Mouse (Mus musculus) hindbrain, embryonic 13.5 days (tissue): ENCODE results near the gene Tmsb15l. TPM values are rescaled to one million over a fixed set of nuclear protein-coding genes. Genes with fewer than 3 reads are reported as not detected.
A peak's percentile ranks its signal among the peaks of the same experiment; 100 is the strongest.
"Not testable (repeated sequence)": the region's sequence is repeated elsewhere in the genome, so short reads cannot be mapped to it uniquely, and the experiment has no call there.

Source experiments
- ATAC-seq: fragments of 200-750 bp; cut with Nextera tagmentation; 2 replicates; pipeline ENCODE4 v1.8.0; 2017; ENCODE audit warnings: moderate TSS enrichment; ENCODE audit not compliant: low FRiP score
- H3K27ac ChIP-seq: fragments of 300-500 bp; sonication (generic); 2 replicates; pipeline ENCODE4 v1.5.1; 2015; ENCODE audit warnings: inconsistent platforms, mild to moderate bottlenecking, moderate library complexity
- H3K27me3 ChIP-seq: fragments of 300-500 bp; sonication (generic); 2 replicates; pipeline ENCODE4 v1.6.1; 2015; ENCODE audit warnings: mild to moderate bottlenecking, inconsistent platforms
- H3K36me3 ChIP-seq: fragments of 300-500 bp; sonication (generic); 2 replicates; pipeline ENCODE4 v1.6.1; 2015; ENCODE audit warnings: mild to moderate bottlenecking, inconsistent platforms
- H3K4me1 ChIP-seq: fragments of 300-500 bp; sonication (generic); replicated peaks from 2 replicates; pipeline ENCODE4 v1.6.1; 2015; ENCODE audit warnings: inconsistent platforms
- H3K4me2 ChIP-seq: fragments of 300-500 bp; sonication (generic); 2 replicates; pipeline ENCODE4 v1.6.1; 2015; ENCODE audit warnings: inconsistent platforms, mild to moderate bottlenecking, moderate library complexity
- H3K4me3 ChIP-seq: fragments of 300-500 bp; sonication (generic); 2 replicates; pipeline ENCODE4 v1.5.1; 2015; ENCODE audit warnings: mild to moderate bottlenecking, inconsistent platforms
- H3K9ac ChIP-seq: fragments of 300-500 bp; sonication (generic); 2 replicates; pipeline ENCODE4 v1.6.1; 2015; ENCODE audit warnings: mild to moderate bottlenecking, inconsistent platforms
- H3K9me3 ChIP-seq: fragments of 300-500 bp; sonication (generic); 2 replicates; pipeline ENCODE4 v1.6.1; 2016; ENCODE audit warnings: inconsistent platforms
- WGBS: fragments of 180-500 bp; shearing (Covaris S2); methylation state at CpG from one replicate; pipeline ENCODE4 v1.1.7; 2015; 5-methylcytosine and 5-hydroxymethylcytosine counted together
- polyA plus RNA-seq: library from polyadenylated mRNA; unstranded; fragments of >200 nt; fragmentation: Nextera tagmentation; extraction: Ambion mirVana; gene quantifications from 2 replicates; pipeline ENCODE4 v1.2.1, GENCODE M21; 2015

Gene Tmsb15l
- 10.9 and 13.9 TPM in 2 replicates for polyA plus RNA-seq

- Histone ChIP-seq H3K27ac (no peak within 1 kb of the TSS), H3K9me3 (no peaks in the 10 kb centered on the region), H3K4me2 (peak within 1 kb of the TSS; percentile 58), H3K9ac (peak within 1 kb of the TSS; percentile 61), H3K4me3 (peak within 1 kb of the TSS; percentile 45), H3K27me3 (no peaks in the 10 kb centered on the region), H3K4me1 (no peaks in the 10 kb centered on the region), H3K36me3 (no peaks in the 10 kb centered on the region)
- peak; percentile 100 for ATAC-seq
- WGBS: 26% methylated on average over 15 of the region's 15 CpGs
These were observed at the start of gene Tmsb15l, which contains the start of gene Tmsb15b1 for GRCm38 (mm10) chrX:136976424-136977084. Gene Tmsb15l (minus strand): TSS chrX:136976869. Gene Tmsb15b1 (minus strand): TSS chrX:136976874.

GRCm38 (mm10) chrX:137019310-137019709 is 42.6 kb upstream of the Tmsb15l start:
- no peaks in the 10 kb centered on the region for H3K4me1 ChIP-seq
- no peak; the same call in 1 of the 2 replicates for ATAC-seq
- H3K27me3 ChIP-seq: no peaks in the 10 kb centered on the region
- 24% methylated on average over 1 of the region's 1 CpGs for WGBS
- no peaks in the 10 kb centered on the region for H3K9me3 ChIP-seq
- no peak overlapping the region for H3K9ac ChIP-seq
- H3K4me3 ChIP-seq: no peak overlapping the region
- no peaks in the 10 kb centered on the region for H3K36me3 ChIP-seq
- H3K4me2 ChIP-seq: no peak overlapping the region
- no peak overlapping the region for H3K27ac ChIP-seq

DNA sequence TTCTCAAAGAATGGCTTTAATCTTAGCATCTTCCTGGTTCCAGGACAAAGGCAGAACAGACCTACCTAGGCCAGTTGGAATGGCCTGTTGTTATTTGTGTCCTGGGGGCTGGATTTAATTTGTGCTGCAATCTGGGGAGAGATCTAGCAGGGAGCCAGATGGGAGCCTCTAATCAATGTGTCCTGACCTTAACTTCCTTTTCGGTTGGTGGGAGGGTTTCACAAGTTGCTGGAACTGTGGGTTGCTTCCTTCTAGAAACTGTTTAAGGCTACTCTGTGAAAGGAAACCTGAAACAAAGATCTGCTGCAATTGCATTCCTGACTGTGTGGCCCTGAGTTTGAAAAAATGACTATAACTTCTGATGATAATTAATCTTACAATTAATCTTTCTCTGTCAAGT is 41.0 kb upstream of the Tmsb15l start:
- Histone ChIP-seq H3K36me3 (no peaks in the 10 kb centered on the region), H3K9ac (no peak overlapping the region), H3K4me2 (no peak overlapping the region), H3K27ac (no peak overlapping the region), H3K4me3 (no peak overlapping the region), H3K4me1 (no peaks in the 10 kb centered on the region), H3K27me3 (no peaks in the 10 kb centered on the region), H3K9me3 (no peaks in the 10 kb centered on the region)
- WGBS: 67% methylated on average over 1 of the region's 1 CpGs
- no peak for ATAC-seq

DNA sequence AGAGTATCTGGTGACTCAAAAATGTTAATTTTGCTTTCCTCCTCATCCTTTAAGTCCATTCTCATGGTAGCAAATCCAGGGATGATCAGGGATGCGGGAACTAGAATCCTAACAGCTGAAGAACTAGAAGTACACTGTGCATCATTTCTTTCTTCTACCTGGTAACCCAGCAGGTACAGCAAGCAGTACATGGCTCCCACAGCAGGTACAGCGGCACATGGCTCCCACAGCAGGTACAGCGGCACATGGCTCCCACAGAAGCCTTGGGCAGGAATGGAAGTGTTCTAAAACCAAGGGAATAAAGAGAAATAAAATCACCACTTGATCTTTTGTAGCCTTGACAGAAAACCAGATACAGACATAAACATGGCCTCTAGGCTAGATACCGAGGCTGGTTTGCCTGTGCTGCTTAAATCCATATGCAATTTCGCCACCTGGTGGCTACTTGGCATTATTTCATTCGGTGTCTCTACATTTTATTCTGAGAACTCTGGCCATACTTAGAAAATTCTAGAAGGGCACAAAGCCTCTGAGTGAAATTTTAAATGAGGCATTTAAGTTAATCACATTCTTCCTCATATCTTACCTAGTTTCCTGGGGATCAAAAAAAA is 38.5 kb upstream of the Tmsb15l start:
- Histone ChIP-seq H3K4me1 (no peaks in the 10 kb centered on the region), H3K4me3 (no peak overlapping the region), H3K27ac (no peak overlapping the region), H3K27me3 (no peaks in the 10 kb centered on the region), H3K9me3 (no peaks in the 10 kb centered on the region), H3K9ac (no peak overlapping the region), H3K36me3 (no peaks in the 10 kb centered on the region), H3K4me2 (no peak overlapping the region)
- no peak for ATAC-seq
- WGBS: 53% methylated on average over 6 of the region's 6 CpGs

DNA sequence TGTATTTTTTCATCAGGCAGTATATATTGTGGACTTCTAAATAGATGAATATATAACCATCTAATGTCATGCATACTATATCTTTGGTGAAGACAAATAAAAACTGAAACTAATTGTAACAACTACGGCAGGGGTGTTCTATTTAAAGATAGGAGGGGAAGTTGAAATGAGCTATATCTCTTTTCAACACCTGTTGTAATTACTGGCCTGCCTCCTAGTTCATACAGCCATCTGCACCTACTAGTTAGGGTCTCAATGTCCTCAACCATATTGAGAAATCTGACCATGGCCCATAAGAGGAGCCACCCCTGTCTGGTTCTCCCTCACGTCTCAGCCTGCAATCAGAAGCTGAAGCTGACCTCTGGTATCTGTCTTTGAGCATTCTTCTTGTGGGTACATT is 19.6 kb upstream of the Tmsb15l start:
- peaks cover 20% of the 10 kb centered on the region for H3K4me1 ChIP-seq
- no peak for ATAC-seq
- no peak overlapping the region for H3K4me3 ChIP-seq
- H3K27me3 ChIP-seq: no peaks in the 10 kb centered on the region
- no peak overlapping the region for H3K4me2 ChIP-seq
- no peaks in the 10 kb centered on the region for H3K36me3 ChIP-seq
- H3K9ac ChIP-seq: no peak overlapping the region
- H3K9me3 ChIP-seq: no peaks in the 10 kb centered on the region
- whole genome bisulfite sequencing: 82% methylated on average over 2 of the region's 2 CpGs
- no peak overlapping the region for H3K27ac ChIP-seq

- Histone ChIP-seq H3K9ac (peak overlapping the region; percentile 76), H3K36me3 (no peaks in the 10 kb centered on the region), H3K9me3 (no peaks in the 10 kb centered on the region), H3K4me1 (peaks cover 23% of the 10 kb centered on the region), H3K27me3 (no peaks in the 10 kb centered on the region), H3K27ac (peak overlapping the region; percentile 90), H3K4me2 (peak overlapping the region; percentile 61), H3K4me3 (peak overlapping the region; percentile 54)
- no peak for ATAC-seq
- 24% methylated on average over 14 of the region's 14 CpGs for WGBS
These were observed 17.0 kb upstream of the Tmsb15l start for GRCm38 (mm10) chrX:136993641-136994040.

DNA sequence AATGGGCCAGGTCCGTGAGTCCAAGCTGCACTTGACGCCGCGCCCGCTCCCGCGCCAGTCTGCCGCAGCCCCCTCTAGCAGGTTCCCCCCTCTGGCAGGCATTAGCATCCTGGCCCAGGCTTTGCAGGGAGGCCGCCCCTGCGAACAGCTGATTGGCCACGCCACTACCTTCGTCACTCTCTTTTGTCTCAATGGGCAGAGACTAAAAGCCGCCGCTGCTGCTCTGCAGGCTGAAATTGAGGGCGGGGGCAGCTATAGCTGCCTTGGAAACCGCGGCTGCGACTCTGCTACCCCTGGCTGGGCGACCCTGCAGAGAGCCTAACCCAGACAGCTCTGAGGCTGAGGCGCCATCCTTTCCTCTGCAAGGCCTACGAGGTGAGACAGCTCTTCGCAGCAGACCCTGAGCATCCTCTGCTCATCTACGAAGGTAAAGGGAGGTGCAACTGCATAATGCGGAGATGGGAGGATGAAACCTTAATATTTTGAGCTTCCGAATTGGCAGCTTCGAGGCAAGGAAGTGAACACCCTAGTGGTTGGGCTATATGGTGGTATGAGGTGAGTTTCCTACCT is 16.4 kb upstream of the Tmsb15l start, which contains the start of gene Zcchc18:
Gene Zcchc18, plus strand, starts transcription at position 178 of the 570 bp plus-strand sequence.
- Histone ChIP-seq H3K9ac (peak within 1 kb of the TSS; percentile 76), H3K9me3 (no peaks in the 10 kb centered on the region), H3K27me3 (no peaks in the 10 kb centered on the region), H3K4me3 (peak within 1 kb of the TSS; percentile 54), H3K36me3 (no peaks in the 10 kb centered on the region), H3K4me1 (peaks cover 23% of the 10 kb centered on the region), H3K27ac (peak within 1 kb of the TSS; percentile 90), H3K4me2 (peak within 1 kb of the TSS; percentile 61)
- WGBS: 17% methylated on average over 26 of the region's 26 CpGs
- peak; percentile 98 for ATAC-seq

DNA sequence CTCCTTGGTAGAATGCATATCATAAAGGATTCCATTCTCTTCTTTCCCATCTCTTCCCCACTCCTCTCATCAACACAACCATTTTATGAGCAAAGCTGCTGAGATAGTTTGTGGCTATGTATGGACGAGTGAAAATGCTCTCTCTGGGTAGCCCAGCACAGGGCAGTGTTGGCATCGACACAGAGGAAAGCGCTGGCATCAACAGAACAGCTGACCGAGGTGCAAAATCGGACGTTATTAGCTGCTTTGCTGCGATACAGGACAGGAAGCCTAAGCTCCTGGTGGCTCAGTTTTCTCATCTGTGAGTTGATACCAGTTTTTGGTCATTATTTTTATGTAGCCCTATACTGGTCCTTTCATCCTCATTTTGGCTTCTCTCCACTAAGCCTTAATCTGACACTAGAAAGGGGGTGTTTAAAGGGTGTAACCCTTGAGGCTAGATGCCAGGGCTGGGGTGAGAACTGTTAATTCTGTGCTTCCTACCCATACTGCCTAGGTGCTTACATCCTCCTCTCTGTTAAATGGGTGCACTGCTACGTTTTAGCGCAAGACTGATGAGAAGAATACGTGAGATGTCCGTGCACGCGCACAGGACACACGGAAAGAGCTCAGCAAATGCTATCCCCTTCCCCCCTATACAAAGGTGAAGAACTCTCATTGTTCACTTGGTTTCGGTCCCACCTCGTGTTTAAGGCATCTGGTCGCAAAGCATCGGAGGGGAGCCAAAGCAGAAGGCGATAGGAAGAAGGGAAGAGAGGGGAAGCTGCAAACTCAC is 15.7 kb upstream of the Tmsb15l start:
- WGBS: 15% methylated on average over 19 of the region's 19 CpGs
- peak overlapping the region; percentile 54 for H3K4me3 ChIP-seq
- H3K4me2 ChIP-seq: peak overlapping the region; percentile 61
- H3K27ac ChIP-seq: peak overlapping the region; percentile 90
- peaks cover 23% of the 10 kb centered on the region for H3K4me1 ChIP-seq
- no peaks in the 10 kb centered on the region for H3K9me3 ChIP-seq
- H3K9ac ChIP-seq: peak overlapping the region; percentile 76
- H3K27me3 ChIP-seq: no peaks in the 10 kb centered on the region
- peak; percentile 73 for ATAC-seq
- no peaks in the 10 kb centered on the region for H3K36me3 ChIP-seq

DNA sequence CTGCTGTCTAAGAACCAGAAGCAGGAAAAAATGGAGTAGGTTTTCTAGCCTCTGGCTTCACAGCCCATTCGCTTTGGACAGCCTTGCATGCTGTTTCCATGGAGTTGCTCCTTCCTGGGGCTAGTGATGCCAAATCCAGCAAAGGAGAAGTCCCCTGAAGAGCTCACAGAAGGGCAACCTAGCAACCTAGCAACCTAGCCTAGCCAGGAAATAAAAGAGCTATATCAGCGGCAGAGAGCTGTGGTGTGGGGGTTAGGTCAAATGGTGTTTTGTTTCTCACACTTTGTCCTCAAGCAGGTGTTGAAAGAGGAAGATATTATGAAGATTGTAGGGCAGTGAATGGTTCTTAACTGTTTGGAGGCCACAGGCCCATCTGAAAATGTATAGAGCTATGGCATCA is 14.6 kb upstream of the Tmsb15l start:
- H3K4me1 ChIP-seq: peaks cover 23% of the 10 kb centered on the region
- H3K27me3 ChIP-seq: no peaks in the 10 kb centered on the region
- 49% methylated on average over 2 of the region's 2 CpGs for WGBS
- H3K9me3 ChIP-seq: no peaks in the 10 kb centered on the region
- no peak overlapping the region for H3K9ac ChIP-seq
- no peak overlapping the region for H3K4me3 ChIP-seq
- ATAC-seq: no peak
- H3K36me3 ChIP-seq: no peaks in the 10 kb centered on the region
- H3K4me2 ChIP-seq: peak overlapping the region; percentile 61; the same call in 1 of the 2 replicates
- no peak overlapping the region for H3K27ac ChIP-seq

- no peak overlapping the region for H3K4me2 ChIP-seq
- ATAC-seq: no peak
- H3K9me3 ChIP-seq: no peaks in the 10 kb centered on the region
- H3K4me1 ChIP-seq: peaks cover 1% of the 10 kb centered on the region
- no peak overlapping the region for H3K9ac ChIP-seq
- no peaks in the 10 kb centered on the region for H3K27me3 ChIP-seq
- no peak overlapping the region for H3K27ac ChIP-seq
- peaks cover 3% of the 10 kb centered on the region; the same call in 1 of the 2 replicates for H3K36me3 ChIP-seq
- H3K4me3 ChIP-seq: no peak overlapping the region
These were observed 9.4 kb upstream of the Tmsb15l start for GRCm38 (mm10) chrX:136986039-136986438.

DNA sequence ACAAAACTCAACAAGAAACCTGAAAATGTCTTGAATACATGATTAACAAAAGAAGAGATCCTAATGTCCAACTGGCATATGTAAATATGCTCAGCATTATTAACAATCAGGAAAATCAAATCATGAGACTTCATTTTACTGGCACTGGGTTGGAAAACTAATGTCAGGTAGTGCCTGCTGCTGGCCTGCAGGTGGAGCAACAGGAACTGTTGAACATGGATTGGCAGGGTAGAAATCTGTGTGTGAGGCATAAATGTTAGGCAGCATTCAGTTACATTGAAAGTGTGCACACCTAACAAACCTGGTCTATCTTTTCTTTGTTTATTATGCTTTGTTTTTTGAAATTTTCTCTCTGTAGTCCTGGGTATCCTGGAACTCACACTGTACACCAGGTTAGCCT is 1.9 kb upstream of the Tmsb15l start:
- Histone ChIP-seq H3K27me3 (no peaks in the 10 kb centered on the region), H3K4me1 (no peaks in the 10 kb centered on the region), H3K4me3 (no peak overlapping the region), H3K4me2 (no peak overlapping the region), H3K36me3 (peaks cover 3% of the 10 kb centered on the region; the same call in 1 of the 2 replicates), H3K27ac (no peak overlapping the region), H3K9me3 (no peaks in the 10 kb centered on the region), H3K9ac (no peak overlapping the region)
- ATAC-seq: no peak

DNA sequence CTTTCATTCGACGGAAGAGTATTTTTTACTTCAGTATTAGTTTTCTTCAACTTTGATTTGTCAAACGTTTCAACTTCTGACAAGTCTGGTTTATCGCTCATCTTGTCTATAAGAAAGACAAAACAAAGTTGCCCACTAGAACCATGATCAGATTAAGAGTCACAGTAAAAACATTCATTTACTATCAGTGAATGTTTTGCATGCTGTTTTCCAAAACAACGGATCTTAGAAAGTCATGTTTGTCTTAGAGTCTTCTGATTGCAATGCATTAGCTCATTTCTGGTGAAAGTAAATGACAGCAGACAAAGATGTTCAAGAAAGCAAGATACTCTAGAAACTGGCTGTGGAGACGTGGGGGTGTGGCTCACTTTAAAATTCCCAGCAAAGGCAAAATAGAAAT is 1.3 kb downstream of the Tmsb15l start, which contains the start of gene Tmsb15b2:
Gene Tmsb15b2, minus strand, starts transcription at position 101 of the 400 bp plus-strand sequence.
- H3K9ac ChIP-seq: peak within 1 kb of the TSS; percentile 61
- H3K27ac ChIP-seq, ATAC-seq, H3K4me1 ChIP-seq, H3K36me3 ChIP-seq, H3K27me3 ChIP-seq, H3K9me3 ChIP-seq: not testable (repeated sequence)
- WGBS: 88% methylated on average over 6 of the region's 6 CpGs
- peak within 1 kb of the TSS; percentile 45 for H3K4me3 ChIP-seq
- H3K4me2 ChIP-seq: peak within 1 kb of the TSS; percentile 58
